Mouse (Mus musculus): ENCODE measurements around the gene Olfr1487. TPM values are rescaled to one million over a fixed set of nuclear protein-coding genes. Genes with fewer than 3 reads are reported as not detected.
"Not testable (repeated sequence)": the region's sequence is repeated elsewhere in the genome, so short reads cannot be mapped to it uniquely, and the experiment has no call there.

Olfr1487 gene
- polyA plus RNA-seq (2015; fragmentation: Nextera tagmentation; extraction: Ambion mirVana), result not detected in 2 replicates

- not testable (repeated sequence) for H3K4me1 ChIP-seq (ENCODE audit: control insufficient read depth, insufficient read depth, low read length); ATAC-seq (replicated peaks; ENCODE audit: extremely low read depth, insufficient read depth, low FRiP score); H3K4me2 ChIP-seq (ENCODE audit: low read depth, low read length); H3K36me3 ChIP-seq (ENCODE audit: control insufficient read depth, insufficient read depth); H3K27ac ChIP-seq (ENCODE audit: low read length); H3K27me3 ChIP-seq (ENCODE audit: control insufficient read depth, insufficient read depth, low read length); H3K9ac ChIP-seq (ENCODE audit: low read length); H3K4me3 ChIP-seq (ENCODE audit: low read length)
- 84% methylated on average over 2 of the region's 2 CpGs for WGBS
- H3K9me3 ChIP-seq (replicated peaks; ENCODE audit: control insufficient read depth, low read length), result peaks cover 15% of the 10 kb centered on the region
Observed at GRCm38 (mm10) chr19:13617075-13617474, at the start of gene Olfr1487. Gene Olfr1487 (plus strand): TSS chr19:13617375.

- H3K27me3 ChIP-seq (ENCODE audit: control insufficient read depth, insufficient read depth, low read length), result no peaks in the 10 kb centered on the region
- no peaks in the 10 kb centered on the region for H3K4me1 ChIP-seq (ENCODE audit: control insufficient read depth, insufficient read depth, low read length)
- H3K4me3 ChIP-seq (ENCODE audit: low read length), result no peak within 1 kb of the TSS
- H3K9me3 ChIP-seq (replicated peaks; ENCODE audit: control insufficient read depth, low read length), result no peaks in the 10 kb centered on the region
- no peak within 1 kb of the TSS for H3K27ac ChIP-seq (ENCODE audit: low read length)
- no peaks in the 10 kb centered on the region for H3K36me3 ChIP-seq (ENCODE audit: control insufficient read depth, insufficient read depth)
- no peak for ATAC-seq (replicated peaks; ENCODE audit: extremely low read depth, insufficient read depth, low FRiP score)
- no peak within 1 kb of the TSS for H3K4me2 ChIP-seq (ENCODE audit: low read depth, low read length)
- H3K9ac ChIP-seq (ENCODE audit: low read length), result no peak within 1 kb of the TSS
- WGBS, result 81% methylated on average over 1 of the region's 1 CpGs
Observed at GRCm38 (mm10) chr19:13583211-13583610, 34.0 kb upstream of the Olfr1487 start, which contains the start of gene Olfr1484. Gene Olfr1484 (plus strand): TSS chr19:13583511.

- Histone ChIP-seq H3K27me3 (ENCODE audit: control insufficient read depth, insufficient read depth, low read length) (no peaks in the 10 kb centered on the region), H3K27ac (ENCODE audit: low read length) (no peak within 1 kb of the TSS), H3K9me3 (replicated peaks; ENCODE audit: control insufficient read depth, low read length) (0 out of 2 replicates have a peak, but pooled peaks cover 6% of the 10 kb centered on the region), H3K4me2 (ENCODE audit: low read depth, low read length) (no peak within 1 kb of the TSS), H3K4me1 (ENCODE audit: control insufficient read depth, insufficient read depth, low read length) (no peaks in the 10 kb centered on the region), H3K36me3 (ENCODE audit: control insufficient read depth, insufficient read depth) (no peaks in the 10 kb centered on the region), H3K4me3 (ENCODE audit: low read length) (no peak within 1 kb of the TSS), H3K9ac (ENCODE audit: low read length) (no peak within 1 kb of the TSS)
- ATAC-seq (replicated peaks; ENCODE audit: extremely low read depth, insufficient read depth, low FRiP score), result no peak
- 80% methylated on average over 1 of the region's 1 CpGs for WGBS
Observed at GRCm38 (mm10) chr19:13631321-13631720, 14.1 kb downstream of the Olfr1487 start, which contains the start of gene Olfr1489. Gene Olfr1489 (plus strand): TSS chr19:13631621.

GRCm38 (mm10) chr19:13650791-13651190, 33.6 kb downstream of the Olfr1487 start, which contains the start of gene Olfr1490:
Gene Olfr1490 (plus strand): TSS chr19:13651091.
- Histone ChIP-seq H3K9ac (ENCODE audit: low read length) (no peak within 1 kb of the TSS), H3K36me3 (ENCODE audit: control insufficient read depth, insufficient read depth) (no peaks in the 10 kb centered on the region), H3K9me3 (replicated peaks; ENCODE audit: control insufficient read depth, low read length) (0 out of 2 replicates have a peak, but pooled peaks cover 4% of the 10 kb centered on the region), H3K27me3 (ENCODE audit: control insufficient read depth, insufficient read depth, low read length) (no peaks in the 10 kb centered on the region), H3K4me3 (ENCODE audit: low read length) (no peak within 1 kb of the TSS), H3K27ac (ENCODE audit: low read length) (no peak within 1 kb of the TSS), H3K4me2 (ENCODE audit: low read depth, low read length) (no peak within 1 kb of the TSS), H3K4me1 (ENCODE audit: control insufficient read depth, insufficient read depth, low read length) (no peaks in the 10 kb centered on the region)
- ATAC-seq (replicated peaks; ENCODE audit: extremely low read depth, insufficient read depth, low FRiP score), result no peak
- WGBS, result 51% methylated on average over 1 of the region's 1 CpGs

Small RNA genes lying within 50 kb of the gene (microRNA-seq; reads per million reads assigned to microRNA genes)
- not detected for gene Gm22323
- not detected for gene Gm23931

Other genes starting within 250 kb of the Olfr1487 start
- gene Olfr1469, start 209.5 kb upstream of the Olfr1487 start, polyA plus RNA-seq (2015; fragmentation: Nextera tagmentation; extraction: Ambion mirVana), result not detected in 2 replicates
- not detected in 2 replicates for gene Olfr1471, start 174.0 kb upstream of the Olfr1487 start, polyA plus RNA-seq (2015; fragmentation: Nextera tagmentation; extraction: Ambion mirVana)
- gene Olfr1472, start 161.3 kb upstream of the Olfr1487 start, polyA plus RNA-seq (2015; fragmentation: Nextera tagmentation; extraction: Ambion mirVana), result not detected in 2 replicates
- gene Olfr1474, start 147.8 kb upstream of the Olfr1487 start, polyA plus RNA-seq (2015; fragmentation: Nextera tagmentation; extraction: Ambion mirVana), result not detected in 2 replicates
- not detected in 2 replicates for gene Olfr1475, start 137.2 kb upstream of the Olfr1487 start, polyA plus RNA-seq (2015; fragmentation: Nextera tagmentation; extraction: Ambion mirVana)
- gene Olfr1477, start 116.8 kb upstream of the Olfr1487 start, polyA plus RNA-seq (2015; fragmentation: Nextera tagmentation; extraction: Ambion mirVana), result not detected in 2 replicates
- not detected in 2 replicates for gene Olfr1480, start 89.5 kb upstream of the Olfr1487 start, polyA plus RNA-seq (2015; fragmentation: Nextera tagmentation; extraction: Ambion mirVana)
- gene Olfr1484, start 33.9 kb upstream of the Olfr1487 start, polyA plus RNA-seq (2015; fragmentation: Nextera tagmentation; extraction: Ambion mirVana), result not detected in 2 replicates
- not detected in 2 replicates for gene Olfr1489, start 14.2 kb downstream of the Olfr1487 start, polyA plus RNA-seq (2015; fragmentation: Nextera tagmentation; extraction: Ambion mirVana)
- not detected in 2 replicates for gene Olfr1490, start 33.7 kb downstream of the Olfr1487 start, polyA plus RNA-seq (2015; fragmentation: Nextera tagmentation; extraction: Ambion mirVana)
- gene Olfr1491, start 79.9 kb downstream of the Olfr1487 start, polyA plus RNA-seq (2015; fragmentation: Nextera tagmentation; extraction: Ambion mirVana), result not detected in 2 replicates
- gene Olfr1493-ps1, start 105.9 kb downstream of the Olfr1487 start, polyA plus RNA-seq (2015; fragmentation: Nextera tagmentation; extraction: Ambion mirVana), result not detected in 2 replicates
- not detected in 2 replicates for gene Olfr1494, start 122.4 kb downstream of the Olfr1487 start, polyA plus RNA-seq (2015; fragmentation: Nextera tagmentation; extraction: Ambion mirVana)
- gene Olfr1495, start 147.2 kb downstream of the Olfr1487 start, polyA plus RNA-seq (2015; fragmentation: Nextera tagmentation; extraction: Ambion mirVana), result not detected in 2 replicates
- gene Olfr1496, start 160.5 kb downstream of the Olfr1487 start, polyA plus RNA-seq (2015; fragmentation: Nextera tagmentation; extraction: Ambion mirVana), result not detected in 2 replicates
- not detected in 2 replicates for gene Olfr1497, start 180.8 kb downstream of the Olfr1487 start, polyA plus RNA-seq (2015; fragmentation: Nextera tagmentation; extraction: Ambion mirVana)
- gene Olfr1499, start 202.1 kb downstream of the Olfr1487 start, polyA plus RNA-seq (2015; fragmentation: Nextera tagmentation; extraction: Ambion mirVana), result not detected in 2 replicates
- not detected in 2 replicates for gene Olfr1500, start 213.1 kb downstream of the Olfr1487 start, polyA plus RNA-seq (2015; fragmentation: Nextera tagmentation; extraction: Ambion mirVana)
- gene Olfr1501, start 233.3 kb downstream of the Olfr1487 start, polyA plus RNA-seq (2015; fragmentation: Nextera tagmentation; extraction: Ambion mirVana), result not detected in 2 replicates
- not detected in 2 replicates for gene Olfr1502, start 244.4 kb downstream of the Olfr1487 start, polyA plus RNA-seq (2015; fragmentation: Nextera tagmentation; extraction: Ambion mirVana)